Mouse (Mus musculus): ENCODE data around the gene Gpa33. TPM values are rescaled to one million over a fixed set of nuclear protein-coding genes. Genes with fewer than 3 reads are reported as not detected.

Gene Gpa33
- total and polyA plus RNA-seq, 2 experiments: 0.31 TPM; not detected in 1

GRCm38 (mm10) chr1:166160569-166161445, 30.8 kb downstream of the Gpa33 start:
- peaks cover 3% of the 10 kb centered on the region; the same call in 1 of the 2 replicates for H3K27me3 ChIP-seq (ENCODE audit: control insufficient read depth, insufficient read depth, low read length)
- H3K36me3 ChIP-seq (ENCODE audit: control insufficient read depth, insufficient read depth, low read length): no peaks in the 10 kb centered on the region
- H3K27ac ChIP-seq (replicated peaks; ENCODE audit: insufficient read depth, low read depth, low read length): no peak overlapping the region
- TF ChIP-seq CTCF (IDR thresholded peaks at IDR 0.05; ENCODE audit: low read depth, low read length) (peak; percentile 84), POLR2A (IDR thresholded peaks at IDR 0.05; ENCODE audit: extremely low read depth, insufficient read depth, low read length) (no peak)
- H3K79me2 ChIP-seq (ENCODE audit: control insufficient read depth, insufficient read depth, low read length): no peaks in the 10 kb centered on the region
- peak; percentile 32 for DNase-seq (ENCODE audit: extremely low read depth, low read depth, low spot score)
- H3K4me1 ChIP-seq (ENCODE audit: control insufficient read depth, insufficient read depth, low read length): no peaks in the 10 kb centered on the region
- 18% methylated on average over 24 of the region's 24 CpGs for WGBS
- no peak overlapping the region for H3K4me3 ChIP-seq (ENCODE audit: insufficient read depth, low read depth, low read length)
- no peak overlapping the region for H3K9ac ChIP-seq (ENCODE audit: low read depth, low read length)

- Histone ChIP-seq H3K36me3 (ENCODE audit: control insufficient read depth, insufficient read depth, low read length) (no peaks in the 10 kb centered on the region), H3K4me3 (ENCODE audit: insufficient read depth, low read depth, low read length) (no peak overlapping the region), H3K4me1 (ENCODE audit: control insufficient read depth, insufficient read depth, low read length) (no peaks in the 10 kb centered on the region), H3K27ac (replicated peaks; ENCODE audit: insufficient read depth, low read depth, low read length) (no peak overlapping the region), H3K79me2 (ENCODE audit: control insufficient read depth, insufficient read depth, low read length) (no peaks in the 10 kb centered on the region), H3K9ac (ENCODE audit: low read depth, low read length) (no peak overlapping the region), H3K27me3 (ENCODE audit: control insufficient read depth, insufficient read depth, low read length) (peaks cover under 1% of the 10 kb centered on the region; the same call in 1 of the 2 replicates)
- TF ChIP-seq POLR2A (IDR thresholded peaks at IDR 0.05; ENCODE audit: extremely low read depth, insufficient read depth, low read length): no peak
- no peak for TF ChIP-seq CTCF (IDR thresholded peaks at IDR 0.05; ENCODE audit: low read depth, low read length)
- WGBS: 91% methylated on average over 14 of the region's 14 CpGs
- no peak for DNase-seq (ENCODE audit: extremely low read depth, low read depth, low spot score)
Observed at GRCm38 (mm10) chr1:166164580-166164979, 34.5 kb downstream of the Gpa33 start.

GRCm38 (mm10) chr1:166165159-166165558, 35.1 kb downstream of the Gpa33 start:
- Histone ChIP-seq H3K4me3 (ENCODE audit: insufficient read depth, low read depth, low read length) (no peak overlapping the region), H3K4me1 (ENCODE audit: control insufficient read depth, insufficient read depth, low read length) (no peaks in the 10 kb centered on the region), H3K27ac (replicated peaks; ENCODE audit: insufficient read depth, low read depth, low read length) (no peak overlapping the region), H3K9ac (ENCODE audit: low read depth, low read length) (no peak overlapping the region), H3K27me3 (ENCODE audit: control insufficient read depth, insufficient read depth, low read length) (no peaks in the 10 kb centered on the region), H3K79me2 (ENCODE audit: control insufficient read depth, insufficient read depth, low read length) (no peaks in the 10 kb centered on the region), H3K36me3 (ENCODE audit: control insufficient read depth, insufficient read depth, low read length) (no peaks in the 10 kb centered on the region)
- TF ChIP-seq POLR2A (IDR thresholded peaks at IDR 0.05; ENCODE audit: extremely low read depth, insufficient read depth, low read length): no peak
- no peak for TF ChIP-seq CTCF (IDR thresholded peaks at IDR 0.05; ENCODE audit: low read depth, low read length)
- DNase-seq (ENCODE audit: extremely low read depth, low read depth, low spot score): no peak
- 92% methylated on average over 9 of the region's 9 CpGs for WGBS

GRCm38 (mm10) chr1:166167405-166167804, 37.4 kb downstream of the Gpa33 start:
- Histone ChIP-seq H3K79me2 (ENCODE audit: control insufficient read depth, insufficient read depth, low read length) (no peaks in the 10 kb centered on the region), H3K36me3 (ENCODE audit: control insufficient read depth, insufficient read depth, low read length) (no peaks in the 10 kb centered on the region), H3K27ac (replicated peaks; ENCODE audit: insufficient read depth, low read depth, low read length) (no peak overlapping the region), H3K27me3 (ENCODE audit: control insufficient read depth, insufficient read depth, low read length) (no peaks in the 10 kb centered on the region), H3K4me3 (ENCODE audit: insufficient read depth, low read depth, low read length) (no peak overlapping the region), H3K9ac (ENCODE audit: low read depth, low read length) (no peak overlapping the region), H3K4me1 (ENCODE audit: control insufficient read depth, insufficient read depth, low read length) (no peaks in the 10 kb centered on the region)
- 87% methylated on average over 4 of the region's 4 CpGs for WGBS
- DNase-seq (ENCODE audit: extremely low read depth, low read depth, low spot score): no peak
- TF ChIP-seq CTCF (IDR thresholded peaks at IDR 0.05; ENCODE audit: low read depth, low read length) (no peak), POLR2A (IDR thresholded peaks at IDR 0.05; ENCODE audit: extremely low read depth, insufficient read depth, low read length) (no peak)

DNA sequence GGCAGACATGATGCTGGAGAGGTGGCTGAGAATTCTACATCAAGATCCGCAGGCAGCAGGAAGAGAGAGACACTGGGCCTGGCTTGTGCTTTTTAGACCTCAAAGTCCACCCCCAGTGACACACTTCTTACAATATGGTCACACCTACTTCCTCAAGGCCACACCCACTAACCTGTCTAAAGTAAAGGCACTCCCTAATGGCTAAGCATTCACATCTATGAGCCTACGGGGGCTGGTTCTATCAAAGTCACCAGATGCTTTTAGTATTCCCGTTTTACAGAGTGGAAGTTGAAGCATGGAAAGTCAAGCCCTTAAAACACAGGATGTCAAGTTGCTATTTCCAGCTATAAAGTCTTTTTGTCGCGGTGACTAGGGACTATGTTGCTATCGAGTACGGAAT, 38.0 kb downstream of the Gpa33 start:
- H3K79me2 ChIP-seq (ENCODE audit: control insufficient read depth, insufficient read depth, low read length): no peaks in the 10 kb centered on the region
- no peaks in the 10 kb centered on the region for H3K36me3 ChIP-seq (ENCODE audit: control insufficient read depth, insufficient read depth, low read length)
- WGBS: 94% methylated on average over 7 of the region's 7 CpGs
- no peak overlapping the region for H3K27ac ChIP-seq (replicated peaks; ENCODE audit: insufficient read depth, low read depth, low read length)
- H3K4me3 ChIP-seq (ENCODE audit: insufficient read depth, low read depth, low read length): no peak overlapping the region
- DNase-seq (ENCODE audit: extremely low read depth, low read depth, low spot score): no peak
- no peaks in the 10 kb centered on the region for H3K4me1 ChIP-seq (ENCODE audit: control insufficient read depth, insufficient read depth, low read length)
- H3K9ac ChIP-seq (ENCODE audit: low read depth, low read length): no peak overlapping the region
- TF ChIP-seq POLR2A (IDR thresholded peaks at IDR 0.05; ENCODE audit: extremely low read depth, insufficient read depth, low read length) (no peak), CTCF (IDR thresholded peaks at IDR 0.05; ENCODE audit: low read depth, low read length) (no peak)
- no peaks in the 10 kb centered on the region for H3K27me3 ChIP-seq (ENCODE audit: control insufficient read depth, insufficient read depth, low read length)

- Histone ChIP-seq H3K27ac (replicated peaks; ENCODE audit: insufficient read depth, low read depth, low read length) (no peak overlapping the region), H3K27me3 (ENCODE audit: control insufficient read depth, insufficient read depth, low read length) (no peaks in the 10 kb centered on the region), H3K36me3 (ENCODE audit: control insufficient read depth, insufficient read depth, low read length) (no peaks in the 10 kb centered on the region), H3K79me2 (ENCODE audit: control insufficient read depth, insufficient read depth, low read length) (no peaks in the 10 kb centered on the region), H3K4me1 (ENCODE audit: control insufficient read depth, insufficient read depth, low read length) (no peaks in the 10 kb centered on the region), H3K9ac (ENCODE audit: low read depth, low read length) (no peak overlapping the region), H3K4me3 (ENCODE audit: insufficient read depth, low read depth, low read length) (no peak overlapping the region)
- no peak for TF ChIP-seq CTCF (IDR thresholded peaks at IDR 0.05; ENCODE audit: low read depth, low read length)
- DNase-seq (ENCODE audit: extremely low read depth, low read depth, low spot score): no peak
- WGBS: 81% methylated on average over 7 of the region's 7 CpGs
Observed at GRCm38 (mm10) chr1:166169713-166170112, 39.7 kb downstream of the Gpa33 start.
